Mouse (Mus musculus) liver, embryonic 15.5 days (tissue): ENCODE measurements around the gene Slc39a11. TPM values are rescaled to one million over a fixed set of nuclear protein-coding genes. Genes with fewer than 3 reads are reported as not detected.
"Not testable (repeated sequence)": the region's sequence is repeated elsewhere in the genome, so short reads cannot be mapped to it uniquely, and the experiment has no call there.

Source experiments
- ATAC-seq: fragments of 200-750 bp; cut with Nextera tagmentation; 2 replicates; pipeline ENCODE4 v1.8.0; 2017; ENCODE audit warnings: moderate number of reproducible peaks, mild to moderate bottlenecking, moderate library complexity; ENCODE audit not compliant: insufficient read depth
- H3K27ac ChIP-seq: fragments of 300-500 bp; sonication (generic); replicated peaks from 2 replicates; pipeline ENCODE4 v1.5.1; 2015; ENCODE audit warnings: mild to moderate bottlenecking, inconsistent platforms
- H3K27me3 ChIP-seq: fragments of 300-500 bp; sonication (generic); 2 replicates; pipeline ENCODE4 v1.6.1; 2015; ENCODE audit warnings: mild to moderate bottlenecking, inconsistent platforms
- H3K36me3 ChIP-seq: fragments of 300-500 bp; sonication (generic); replicated peaks from 2 replicates; pipeline ENCODE4 v1.6.1; 2015; ENCODE audit warnings: moderate library complexity, mild to moderate bottlenecking, inconsistent platforms
- H3K4me1 ChIP-seq: fragments of 300-500 bp; sonication (generic); replicated peaks from 2 replicates; pipeline ENCODE4 v1.6.1; 2015; ENCODE audit warnings: inconsistent platforms
- H3K4me2 ChIP-seq: fragments of 300-500 bp; sonication (generic); 2 replicates; pipeline ENCODE4 v1.6.1; 2015; ENCODE audit warnings: moderate library complexity, mild to moderate bottlenecking, inconsistent platforms
- H3K4me3 ChIP-seq: fragments of 300-500 bp; sonication (generic); replicated peaks from 2 replicates; pipeline ENCODE4 v1.5.1; 2015; ENCODE audit warnings: mild to moderate bottlenecking, inconsistent platforms
- H3K9ac ChIP-seq: fragments of 300-500 bp; sonication (generic); 2 replicates; pipeline ENCODE4 v1.6.1; 2015; ENCODE audit warnings: moderate library complexity, mild to moderate bottlenecking, inconsistent platforms
- H3K9me3 ChIP-seq: fragments of 300-500 bp; sonication (generic); replicated peaks from 2 replicates; pipeline ENCODE4 v1.6.1; 2016; ENCODE audit warnings: inconsistent platforms
- whole genome bisulfite sequencing: fragments of 180-500 bp; shearing (Covaris S2); methylation state at CpG from one replicate; pipeline ENCODE4 v1.1.7; 2015; ENCODE audit warnings: mixed read lengths; ENCODE audit not compliant: insufficient replicate concordance; 5-methylcytosine and 5-hydroxymethylcytosine counted together
- polyA plus RNA-seq: library from polyadenylated mRNA; unstranded; fragments of >200 nt; fragmentation: Nextera tagmentation; extraction: Ambion mirVana; gene quantifications from 2 replicates; pipeline ENCODE4 v1.2.1, GENCODE M21; 2015

Slc39a11 gene
- polyA plus RNA-seq, 1 experiment from 2014 or later: 12.4 TPM

DNA sequence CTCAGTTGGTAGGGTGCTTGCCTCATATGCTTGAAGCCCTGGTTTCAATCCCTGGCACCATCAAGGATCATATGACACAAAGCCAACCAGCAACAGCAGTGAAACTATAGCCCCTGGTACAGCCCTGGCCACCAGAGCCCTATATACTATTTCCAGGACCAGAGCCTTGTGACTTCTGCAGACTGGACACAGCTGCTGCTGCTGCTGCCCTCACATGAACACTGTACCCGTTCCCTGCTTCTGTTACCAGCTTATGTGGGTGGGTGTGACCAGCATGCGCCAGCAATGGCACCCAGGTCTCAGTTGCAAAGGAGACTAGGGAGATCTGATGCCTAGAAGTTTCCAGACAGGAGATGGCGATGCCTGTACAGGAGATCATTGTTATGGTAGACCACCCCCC, 52.2 kb downstream of the Slc39a11 start:
- no peaks in the 10 kb centered on the region for H3K27me3 ChIP-seq
- no peak overlapping the region for H3K4me2 ChIP-seq
- 0 out of 2 replicates have a peak, but pooled peaks cover 9% of the 10 kb centered on the region for H3K4me1 ChIP-seq
- H3K4me3 ChIP-seq: no peak overlapping the region
- no peak for ATAC-seq
- no peak overlapping the region for H3K27ac ChIP-seq
- H3K9ac ChIP-seq: no peak overlapping the region
- H3K9me3 ChIP-seq: no peaks in the 10 kb centered on the region
- 60% methylated on average over 3 of the region's 3 CpGs for WGBS
- no peaks in the 10 kb centered on the region for H3K36me3 ChIP-seq

DNA sequence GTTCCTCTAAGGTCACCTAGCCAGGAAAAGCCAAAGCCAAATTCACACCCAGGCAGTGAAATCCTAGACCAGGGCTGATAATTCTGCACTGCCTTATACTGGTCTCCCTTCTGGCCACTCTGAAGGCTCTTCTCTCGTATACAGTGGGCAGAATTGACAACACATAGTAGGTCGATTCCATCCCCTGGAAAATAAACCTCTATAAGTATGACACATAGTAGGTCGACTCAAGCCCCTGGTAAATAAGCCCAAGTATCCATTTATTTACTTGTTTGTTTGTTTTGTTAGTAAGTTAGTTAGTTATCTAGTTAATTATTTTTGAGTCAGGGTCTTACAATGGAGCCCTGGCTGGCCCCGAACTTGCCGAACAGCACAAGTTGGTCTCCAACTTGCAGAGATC, 54.7 kb downstream of the Slc39a11 start:
- WGBS: 59% methylated on average over 5 of the region's 5 CpGs
- H3K36me3 ChIP-seq: no peaks in the 10 kb centered on the region
- H3K4me1 ChIP-seq: 0 out of 2 replicates have a peak, but pooled peaks cover 5% of the 10 kb centered on the region
- no peak overlapping the region for H3K4me3 ChIP-seq
- H3K27me3 ChIP-seq: no peaks in the 10 kb centered on the region
- no peak overlapping the region for H3K9ac ChIP-seq
- no peaks in the 10 kb centered on the region for H3K9me3 ChIP-seq
- ATAC-seq: no peak
- no peak overlapping the region for H3K4me2 ChIP-seq
- no peak overlapping the region for H3K27ac ChIP-seq

- 49% methylated on average over 3 of the region's 3 CpGs for WGBS
- Histone ChIP-seq H3K9ac (no peak overlapping the region), H3K36me3 (no peaks in the 10 kb centered on the region), H3K27ac (no peak overlapping the region), H3K4me3 (no peak overlapping the region), H3K4me2 (no peak overlapping the region), H3K27me3 (no peaks in the 10 kb centered on the region), H3K9me3 (no peaks in the 10 kb centered on the region), H3K4me1 (no peaks in the 10 kb centered on the region; the same call in 1 of the 2 replicates)
- no peak for ATAC-seq
These were observed 60.9 kb downstream of the Slc39a11 start for GRCm38 (mm10) chr11:113588936-113589335.

DNA sequence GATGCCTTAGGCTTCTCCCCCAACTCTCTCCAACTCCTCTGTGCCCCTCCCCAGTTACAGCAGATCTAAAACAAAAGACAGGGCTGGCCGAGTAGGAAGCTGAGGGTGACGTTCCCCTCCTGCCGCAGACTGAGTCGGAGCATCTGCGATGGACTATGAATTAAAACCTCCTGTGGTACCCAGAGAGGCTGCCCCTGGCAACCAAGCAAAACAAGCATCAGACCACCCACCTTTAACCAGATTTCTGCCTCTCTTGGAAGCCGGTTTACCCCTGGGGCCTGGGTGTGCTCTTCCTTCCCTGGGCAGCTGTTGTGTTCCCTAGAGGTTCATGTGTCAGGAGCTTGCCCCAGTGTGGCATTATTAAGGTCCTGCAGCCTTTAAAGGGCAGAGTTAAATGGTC, 63.5 kb downstream of the Slc39a11 start:
- no peaks in the 10 kb centered on the region for H3K36me3 ChIP-seq
- ATAC-seq: no peak
- no peak overlapping the region for H3K27ac ChIP-seq
- H3K4me1 ChIP-seq: no peaks in the 10 kb centered on the region; the same call in 1 of the 2 replicates
- WGBS: 64% methylated on average over 6 of the region's 6 CpGs
- H3K27me3 ChIP-seq: no peaks in the 10 kb centered on the region
- H3K9ac ChIP-seq: no peak overlapping the region
- no peaks in the 10 kb centered on the region for H3K9me3 ChIP-seq
- no peak overlapping the region for H3K4me3 ChIP-seq
- no peak overlapping the region for H3K4me2 ChIP-seq

- no peak overlapping the region for H3K4me3 ChIP-seq
- H3K36me3 ChIP-seq: no peaks in the 10 kb centered on the region
- H3K4me2 ChIP-seq: no peak overlapping the region
- H3K27ac ChIP-seq: no peak overlapping the region
- no peak overlapping the region for H3K9ac ChIP-seq
- no peaks in the 10 kb centered on the region for H3K27me3 ChIP-seq
- ATAC-seq: no peak
- 49% methylated on average over 11 of the region's 11 CpGs for WGBS
- H3K9me3 ChIP-seq: no peaks in the 10 kb centered on the region
- no peaks in the 10 kb centered on the region; the same call in 1 of the 2 replicates for H3K4me1 ChIP-seq
These were observed 65.8 kb downstream of the Slc39a11 start for GRCm38 (mm10) chr11:113583879-113584661.

- H3K9me3 ChIP-seq: no peaks in the 10 kb centered on the region
- H3K9ac ChIP-seq: no peak overlapping the region
- 65% methylated on average over 4 of the region's 4 CpGs for WGBS
- no peaks in the 10 kb centered on the region for H3K4me1 ChIP-seq
- no peaks in the 10 kb centered on the region for H3K27me3 ChIP-seq
- no peak overlapping the region for H3K4me3 ChIP-seq
- no peak for ATAC-seq
- H3K27ac ChIP-seq: no peak overlapping the region
- no peaks in the 10 kb centered on the region for H3K36me3 ChIP-seq
- no peak overlapping the region for H3K4me2 ChIP-seq
These were observed 72.7 kb downstream of the Slc39a11 start for GRCm38 (mm10) chr11:113577221-113577620.

GRCm38 (mm10) chr11:113572641-113573040, 77.2 kb downstream of the Slc39a11 start:
- H3K4me3 ChIP-seq: no peak overlapping the region
- ATAC-seq: no peak
- WGBS: 53% methylated on average over 6 of the region's 6 CpGs

GRCm38 (mm10) chr11:113571616-113572015, 78.3 kb downstream of the Slc39a11 start:
- Histone ChIP-seq H3K4me1 (peaks cover 3% of the 10 kb centered on the region; the same call in 1 of the 2 replicates), H3K9ac (no peak overlapping the region), H3K4me2 (no peak overlapping the region), H3K4me3 (no peak overlapping the region), H3K9me3 (no peaks in the 10 kb centered on the region), H3K36me3 (no peaks in the 10 kb centered on the region), H3K27me3 (no peaks in the 10 kb centered on the region), H3K27ac (no peak overlapping the region)
- no peak for ATAC-seq

More at GRCm38 (mm10) chr11:113572641-113573040, 77.2 kb downstream of the Slc39a11 start:
- no peaks in the 10 kb centered on the region for H3K9me3 ChIP-seq
- H3K27ac ChIP-seq: no peak overlapping the region
- H3K27me3 ChIP-seq: no peaks in the 10 kb centered on the region
- no peak overlapping the region for H3K4me2 ChIP-seq
- no peaks in the 10 kb centered on the region for H3K36me3 ChIP-seq
- H3K9ac ChIP-seq: no peak overlapping the region
- H3K4me1 ChIP-seq: peaks cover 3% of the 10 kb centered on the region; the same call in 1 of the 2 replicates

- Histone ChIP-seq H3K4me3 (no peak overlapping the region), H3K4me1 (peaks cover 20% of the 10 kb centered on the region), H3K27ac (no peak overlapping the region), H3K27me3 (no peaks in the 10 kb centered on the region), H3K9ac (no peak overlapping the region), H3K4me2 (no peak overlapping the region), H3K9me3 (no peaks in the 10 kb centered on the region), H3K36me3 (no peaks in the 10 kb centered on the region)
- WGBS: 33% methylated on average over 1 of the region's 1 CpGs
- no peak for ATAC-seq
These were observed 80.9 kb downstream of the Slc39a11 start for GRCm38 (mm10) chr11:113568999-113569398.

- H3K36me3 ChIP-seq, H3K9ac ChIP-seq, H3K4me2 ChIP-seq, ATAC-seq, H3K27ac ChIP-seq, H3K9me3 ChIP-seq, H3K4me3 ChIP-seq, H3K27me3 ChIP-seq: not testable (repeated sequence)
- H3K4me1 ChIP-seq: peaks cover 25% of the 10 kb centered on the region
- WGBS: 65% methylated on average over 2 of the region's 2 CpGs
These were observed 82.0 kb downstream of the Slc39a11 start for GRCm38 (mm10) chr11:113567926-113568325.

GRCm38 (mm10) chr11:113565006-113565995, 84.6 kb downstream of the Slc39a11 start:
- no peaks in the 10 kb centered on the region for H3K9me3 ChIP-seq
- H3K4me1 ChIP-seq: peaks cover 36% of the 10 kb centered on the region
- peak overlapping the region; percentile 60 for H3K4me3 ChIP-seq
- H3K4me2 ChIP-seq: peak overlapping the region; percentile 80
- no peak overlapping the region for H3K27ac ChIP-seq
- H3K9ac ChIP-seq: peak overlapping the region; percentile 41
- 9% methylated on average over 34 of the region's 34 CpGs for WGBS
- peak; percentile 68 for ATAC-seq
- H3K36me3 ChIP-seq: no peaks in the 10 kb centered on the region
- no peaks in the 10 kb centered on the region for H3K27me3 ChIP-seq
